Mouse (Mus musculus): ENCODE results near the gene Gm5868. TPM values are rescaled to one million over a fixed set of nuclear protein-coding genes. Genes with fewer than 3 reads are reported as not detected.
"Not testable (repeated sequence)": the region's sequence is repeated elsewhere in the genome, so short reads cannot be mapped to it uniquely, and the experiment has no call there.

Gene Gm5868
- total and polyA plus RNA-seq, 3 experiments = not detected

DNA sequence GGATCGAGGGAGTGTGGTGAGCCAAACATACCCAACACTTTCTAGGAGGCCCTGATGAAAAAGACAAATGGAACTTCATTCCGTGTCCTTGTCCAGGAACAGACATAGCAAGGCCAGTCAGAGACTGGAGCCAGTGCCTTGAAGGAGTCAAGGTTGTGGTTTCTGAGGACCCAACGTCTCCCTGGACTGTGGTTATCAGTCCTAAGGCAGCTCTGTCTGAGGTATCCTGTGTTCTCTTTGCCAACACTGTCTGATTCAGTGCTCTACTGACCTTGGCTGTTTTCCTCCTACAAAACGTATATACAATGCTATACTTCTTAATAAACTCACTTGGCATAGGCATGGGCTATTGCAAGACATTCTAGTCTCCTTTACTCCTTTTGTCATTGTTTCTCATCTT, 30.1 kb upstream of the Gm5868 start:
- H3K79me2 ChIP-seq (replicated peaks; ENCODE audit: control insufficient read depth, insufficient read depth, low read length) = no peaks in the 10 kb centered on the region
- H3K4me1 ChIP-seq (ENCODE audit: control insufficient read depth, insufficient read depth, low read length) = no peaks in the 10 kb centered on the region
- DNase-seq = no peak
- no peaks in the 10 kb centered on the region for H3K27me3 ChIP-seq (ENCODE audit: control insufficient read depth, insufficient read depth, low read length)
- 72% methylated on average over 4 of the region's 4 CpGs for WGBS
- intact Hi-C loops (cut with DNase I) = no loop called here
- TF ChIP-seq POLR2A (IDR thresholded peaks at IDR 0.05; ENCODE audit: insufficient read depth, low read depth, low read length) (no peak), EP300 (IDR thresholded peaks at IDR 0.05; ENCODE audit: insufficient read depth, low read depth, low read length) (no peak), CTCF (IDR thresholded peaks at IDR 0.05) (no peak)
- no peaks in the 10 kb centered on the region for H3K36me3 ChIP-seq (ENCODE audit: control insufficient read depth, insufficient read depth, low read length)
- H3K27ac ChIP-seq = no peak overlapping the region
- no peak overlapping the region for H3K9ac ChIP-seq (ENCODE audit: low read depth, low read length)
- no peak overlapping the region for H3K4me3 ChIP-seq

DNA sequence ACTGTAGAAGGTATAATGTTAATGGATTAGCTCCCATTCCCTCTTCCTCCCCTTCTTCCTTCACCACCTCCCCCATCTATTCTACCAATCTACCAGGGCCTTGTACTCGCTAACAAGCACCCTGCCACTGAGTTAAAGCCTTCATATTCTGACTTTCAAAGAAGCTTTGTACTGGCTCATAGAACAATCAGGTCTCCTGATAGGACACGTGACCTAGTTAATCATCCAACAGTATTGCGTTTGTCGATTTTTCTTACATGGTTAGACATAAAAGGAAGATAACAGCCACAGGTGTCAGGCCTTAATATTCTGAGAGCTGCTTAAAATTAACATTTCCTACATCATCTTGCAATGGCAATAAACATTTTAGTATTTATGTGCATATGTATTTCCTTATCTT, 15.8 kb upstream of the Gm5868 start:
- no peaks in the 10 kb centered on the region for H3K27me3 ChIP-seq (ENCODE audit: control insufficient read depth, insufficient read depth, low read length)
- no peak for TF ChIP-seq EP300 (IDR thresholded peaks at IDR 0.05; ENCODE audit: insufficient read depth, low read depth, low read length)
- no peaks in the 10 kb centered on the region for H3K79me2 ChIP-seq (replicated peaks; ENCODE audit: control insufficient read depth, insufficient read depth, low read length)
- no peaks in the 10 kb centered on the region for H3K4me1 ChIP-seq (ENCODE audit: control insufficient read depth, insufficient read depth, low read length)
- no peak overlapping the region for H3K27ac ChIP-seq
- H3K4me3 ChIP-seq = no peak overlapping the region
- no peaks in the 10 kb centered on the region for H3K36me3 ChIP-seq (ENCODE audit: control insufficient read depth, insufficient read depth, low read length)
- 87% methylated on average over 4 of the region's 4 CpGs for WGBS
- H3K9ac ChIP-seq (ENCODE audit: low read depth, low read length) = no peak overlapping the region
- intact Hi-C loops (cut with DNase I) = no loop called here
- no peak for DNase-seq

DNA sequence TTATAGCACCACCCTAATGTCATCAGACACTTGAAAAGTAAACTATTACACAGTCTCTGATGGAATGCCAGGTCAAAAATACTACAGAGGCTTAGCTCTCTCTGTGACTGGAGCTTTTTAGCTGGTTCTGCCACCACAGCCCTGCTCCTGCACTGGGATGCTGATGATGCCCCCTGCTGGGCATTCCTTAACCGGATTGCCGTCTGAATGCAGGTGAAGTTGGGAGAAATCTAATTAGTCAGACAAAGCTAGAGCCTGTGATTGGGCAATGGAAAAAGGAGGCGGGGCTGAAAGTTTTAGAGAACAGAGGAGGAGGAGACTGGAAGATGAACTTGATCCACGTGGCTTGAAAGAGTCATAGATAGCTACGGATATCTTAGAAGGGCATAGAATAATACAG, 13.7 kb upstream of the Gm5868 start:
- WGBS = 10% methylated on average over 5 of the region's 5 CpGs
- H3K36me3 ChIP-seq (ENCODE audit: control insufficient read depth, insufficient read depth, low read length) = no peaks in the 10 kb centered on the region
- TF ChIP-seq POLR2A (IDR thresholded peaks at IDR 0.05; ENCODE audit: insufficient read depth, low read depth, low read length) (no peak), CTCF (IDR thresholded peaks at IDR 0.05) (peak; percentile 72), EP300 (IDR thresholded peaks at IDR 0.05; ENCODE audit: insufficient read depth, low read depth, low read length) (no peak)
- no peak overlapping the region for H3K9ac ChIP-seq (ENCODE audit: low read depth, low read length)
- intact Hi-C loops (cut with DNase I) = loop anchor here (1.0 kb wide), 1 partner anchor 250 kb away; no protein-coding TSS in a partner anchor
- no peak overlapping the region for H3K27ac ChIP-seq
- H3K4me3 ChIP-seq = no peak overlapping the region
- peak; percentile 48 to 56 for DNase-seq
- no peaks in the 10 kb centered on the region for H3K27me3 ChIP-seq (ENCODE audit: control insufficient read depth, insufficient read depth, low read length)
- H3K4me1 ChIP-seq (ENCODE audit: control insufficient read depth, insufficient read depth, low read length) = no peaks in the 10 kb centered on the region
- no peaks in the 10 kb centered on the region for H3K79me2 ChIP-seq (replicated peaks; ENCODE audit: control insufficient read depth, insufficient read depth, low read length)

DNA sequence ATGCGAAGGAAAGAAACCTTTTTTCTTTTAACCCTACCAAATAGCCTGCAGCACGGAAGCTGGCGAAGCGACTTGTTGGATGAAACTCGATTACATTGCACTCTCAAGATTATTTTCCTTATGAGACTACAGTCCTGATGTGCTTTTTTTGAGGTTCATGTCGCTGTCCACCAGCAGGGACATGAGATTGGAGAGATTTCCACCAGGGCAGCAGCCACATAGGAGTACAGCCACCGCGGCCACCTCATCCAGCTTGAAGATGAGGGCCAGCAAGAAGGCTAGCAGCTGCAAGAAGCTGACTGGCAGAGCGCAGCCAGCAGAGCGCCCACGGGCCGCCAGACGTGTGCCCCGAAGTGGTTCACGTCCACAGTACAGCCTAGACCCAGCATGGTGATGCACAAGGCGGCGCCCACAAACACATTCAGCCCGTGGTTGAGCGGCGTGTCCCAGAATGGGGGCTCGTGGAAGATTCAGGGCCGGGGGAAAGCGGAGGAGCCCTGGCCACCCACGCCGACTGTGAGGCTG, 622 bp downstream of the Gm5868 start:
- H3K9ac ChIP-seq (ENCODE audit: low read depth, low read length); H3K27me3 ChIP-seq (ENCODE audit: control insufficient read depth, insufficient read depth, low read length); H3K79me2 ChIP-seq (replicated peaks; ENCODE audit: control insufficient read depth, insufficient read depth, low read length); DNase-seq; H3K36me3 ChIP-seq (ENCODE audit: control insufficient read depth, insufficient read depth, low read length); intact Hi-C loops (cut with DNase I); H3K27ac ChIP-seq; H3K4me1 ChIP-seq (ENCODE audit: control insufficient read depth, insufficient read depth, low read length); H3K4me3 ChIP-seq: not testable (repeated sequence)
- WGBS = 42% methylated on average over 25 of the region's 25 CpGs

DNA sequence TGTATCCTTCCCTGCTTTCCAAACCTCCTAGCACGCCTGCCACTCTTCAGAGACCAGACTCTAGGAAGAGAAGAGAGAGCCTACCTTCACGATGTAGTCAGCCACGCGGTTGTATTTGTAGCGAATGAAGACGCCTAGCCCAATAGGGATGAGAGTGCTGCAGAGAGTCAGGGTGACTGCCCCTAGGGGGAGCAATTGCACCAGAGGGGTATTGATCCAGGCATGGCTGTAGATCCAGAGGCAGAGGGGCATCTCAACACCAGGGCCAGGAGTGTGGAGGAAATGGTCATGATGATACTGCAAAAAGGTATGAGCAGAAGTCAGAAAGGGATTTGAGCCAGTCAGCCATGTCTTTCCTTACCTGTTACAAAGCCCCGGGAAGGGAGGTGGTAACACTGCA, 1.2 kb downstream of the Gm5868 start:
- 45% methylated on average over 7 of the region's 7 CpGs for WGBS
- H3K4me1 ChIP-seq (ENCODE audit: control insufficient read depth, insufficient read depth, low read length); H3K79me2 ChIP-seq (replicated peaks; ENCODE audit: control insufficient read depth, insufficient read depth, low read length); H3K27ac ChIP-seq; H3K36me3 ChIP-seq (ENCODE audit: control insufficient read depth, insufficient read depth, low read length); H3K27me3 ChIP-seq (ENCODE audit: control insufficient read depth, insufficient read depth, low read length); H3K4me3 ChIP-seq; DNase-seq; intact Hi-C loops (cut with DNase I); H3K9ac ChIP-seq (ENCODE audit: low read depth, low read length): not testable (repeated sequence)
- TF ChIP-seq CTCF (IDR thresholded peaks at IDR 0.05) = peak; percentile 37

DNA sequence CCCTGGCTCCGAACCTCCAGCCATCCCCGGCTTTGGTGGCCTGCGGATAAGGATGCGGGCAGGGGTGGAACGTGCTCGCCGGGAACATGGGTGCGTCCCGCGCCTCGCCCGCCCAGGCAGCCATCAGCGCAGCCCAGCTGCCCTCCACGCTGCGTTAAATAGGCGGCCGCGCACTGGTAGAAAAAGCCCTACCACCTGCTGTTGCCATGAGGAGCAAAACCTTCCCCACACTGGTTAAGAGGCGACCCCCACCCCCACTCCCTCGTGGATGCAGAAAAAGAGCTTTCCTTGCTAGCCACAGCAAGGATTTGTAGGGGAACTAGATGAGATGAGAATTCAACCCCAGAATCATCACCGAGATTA, 6.4 kb downstream of the Gm5868 start, which contains the start of gene Zar1:
Gene Zar1, minus strand, starts transcription at position 285 of the 363 bp plus-strand sequence.
- H3K27me3 ChIP-seq (ENCODE audit: control insufficient read depth, insufficient read depth, low read length); H3K27ac ChIP-seq; H3K4me1 ChIP-seq (ENCODE audit: control insufficient read depth, insufficient read depth, low read length); DNase-seq; H3K4me3 ChIP-seq; H3K79me2 ChIP-seq (replicated peaks; ENCODE audit: control insufficient read depth, insufficient read depth, low read length); H3K36me3 ChIP-seq (ENCODE audit: control insufficient read depth, insufficient read depth, low read length); H3K9ac ChIP-seq (ENCODE audit: low read depth, low read length); intact Hi-C loops (cut with DNase I): not testable (repeated sequence)
- 25% methylated on average over 18 of the region's 21 CpGs for WGBS

DNA sequence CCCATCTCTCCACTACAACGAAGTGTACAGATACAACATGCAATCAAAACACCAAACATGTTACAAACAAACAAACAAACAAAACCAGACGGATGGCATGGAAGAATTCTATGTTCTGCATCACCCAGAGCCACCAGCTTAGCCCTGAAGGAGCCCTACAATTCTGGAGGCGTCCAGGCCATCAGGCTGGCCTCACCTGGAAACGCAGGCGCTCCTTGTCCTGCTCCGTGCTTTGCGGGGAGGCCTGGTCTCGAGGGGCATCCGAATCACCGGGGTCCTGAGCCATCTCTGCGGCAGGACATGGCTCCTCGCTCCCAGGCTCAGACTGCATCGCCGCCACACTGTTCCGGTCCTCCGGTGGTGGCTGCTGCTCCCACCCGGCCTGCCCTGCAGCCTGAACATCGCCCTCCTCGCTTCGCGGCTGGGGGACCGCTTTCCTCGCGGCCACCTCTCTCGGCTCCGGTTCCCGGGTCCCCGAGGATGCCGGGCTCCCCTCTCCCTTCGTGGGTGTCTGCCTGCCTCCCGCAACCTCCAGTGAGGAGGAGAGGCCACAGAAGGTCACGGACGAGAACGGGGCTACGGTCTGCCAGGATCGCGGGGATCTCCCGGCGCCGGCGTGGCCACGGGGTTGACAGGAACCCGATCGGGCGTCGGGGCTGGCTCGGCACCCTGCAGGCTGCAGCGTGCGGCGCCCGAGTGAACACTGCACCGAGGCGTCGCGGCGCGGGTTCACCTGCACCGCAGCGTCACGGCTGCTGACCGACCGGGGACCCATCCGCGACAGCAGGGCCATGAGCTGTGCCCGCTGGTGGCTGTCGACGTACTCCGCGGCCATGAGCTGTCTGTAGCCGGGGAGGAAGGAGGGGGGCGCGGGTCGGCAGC, 7.0 kb downstream of the Gm5868 start:
- 6% methylated on average over 59 of the region's 73 CpGs for WGBS
- H3K9ac ChIP-seq (ENCODE audit: low read depth, low read length); H3K4me3 ChIP-seq; H3K27me3 ChIP-seq (ENCODE audit: control insufficient read depth, insufficient read depth, low read length); H3K36me3 ChIP-seq (ENCODE audit: control insufficient read depth, insufficient read depth, low read length); H3K4me1 ChIP-seq (ENCODE audit: control insufficient read depth, insufficient read depth, low read length); H3K27ac ChIP-seq; intact Hi-C loops (cut with DNase I); H3K79me2 ChIP-seq (replicated peaks; ENCODE audit: control insufficient read depth, insufficient read depth, low read length): not testable (repeated sequence)
- peak in 1 of 2 experiments; percentile 21 for DNase-seq

DNA sequence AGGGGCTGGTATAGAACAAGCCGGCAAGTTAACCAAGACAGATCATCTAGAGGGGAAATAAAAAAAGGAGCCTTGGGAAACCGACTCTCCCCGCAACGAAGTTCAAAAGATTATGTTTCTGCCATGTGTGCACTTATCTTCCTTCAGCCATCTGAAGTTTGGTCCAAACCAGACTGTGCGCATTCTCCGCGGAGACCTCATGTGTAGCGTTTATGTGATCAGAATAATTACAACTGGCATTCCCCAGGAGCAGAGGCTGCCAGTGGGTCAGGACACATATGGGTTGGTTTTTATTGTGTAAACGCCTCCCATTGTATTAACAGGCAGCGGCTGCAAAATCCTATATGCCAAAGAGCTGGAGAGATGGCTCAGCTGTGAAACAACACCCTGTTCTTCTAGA, 7.8 kb downstream of the Gm5868 start:
- DNase-seq; H3K27me3 ChIP-seq (ENCODE audit: control insufficient read depth, insufficient read depth, low read length); H3K9ac ChIP-seq (ENCODE audit: low read depth, low read length); H3K79me2 ChIP-seq (replicated peaks; ENCODE audit: control insufficient read depth, insufficient read depth, low read length); H3K36me3 ChIP-seq (ENCODE audit: control insufficient read depth, insufficient read depth, low read length); H3K27ac ChIP-seq; H3K4me1 ChIP-seq (ENCODE audit: control insufficient read depth, insufficient read depth, low read length); H3K4me3 ChIP-seq: not testable (repeated sequence)
- intact Hi-C loops (cut with DNase I) = loop anchor here (5.0 kb wide), 1 partner anchor 438 kb away; no protein-coding TSS in a partner anchor
- 72% methylated on average over 10 of the region's 10 CpGs for WGBS
